Mouse (Mus musculus) embryonic facial prominence, embryonic 13.5 days (tissue): ENCODE results near the gene BC107364. TPM values are rescaled to one million over a fixed set of nuclear protein-coding genes. Genes with fewer than 3 reads are reported as not detected.
A peak's percentile ranks its signal among the peaks of the same experiment; 100 is the strongest.
"Not testable (repeated sequence)": the region's sequence is repeated elsewhere in the genome, so short reads cannot be mapped to it uniquely, and the experiment has no call there.

ENCODE experiments used
- ATAC-seq: fragments of 200-750 bp; cut with Nextera tagmentation; 2 replicates; pipeline ENCODE4 v1.8.0; 2017; ENCODE audit warnings: low read depth; ENCODE audit not compliant: insufficient number of reproducible peaks, insufficient read depth, low FRiP score, low TSS enrichment
- H3K27ac ChIP-seq: fragments of 300-500 bp; sonication (generic); 2 replicates; pipeline ENCODE4 v1.5.1; 2015; ENCODE audit warnings: moderate library complexity, mild to moderate bottlenecking, inconsistent platforms
- H3K27me3 ChIP-seq: fragments of 300-500 bp; sonication (generic); 2 replicates; pipeline ENCODE4 v1.6.1; 2015; ENCODE audit warnings: mild to moderate bottlenecking, inconsistent platforms
- H3K36me3 ChIP-seq: fragments of 300-500 bp; sonication (generic); 2 replicates; pipeline ENCODE4 v1.6.1; 2015; ENCODE audit warnings: mild to moderate bottlenecking, inconsistent platforms
- H3K4me1 ChIP-seq: fragments of 300-500 bp; sonication (generic); 2 replicates; pipeline ENCODE4 v1.6.1; 2015; ENCODE audit warnings: inconsistent platforms
- H3K4me2 ChIP-seq: fragments of 300-500 bp; sonication (generic); 2 replicates; pipeline ENCODE4 v1.6.1; 2015; ENCODE audit warnings: moderate library complexity, mild to moderate bottlenecking, inconsistent platforms
- H3K4me3 ChIP-seq: fragments of 300-500 bp; sonication (generic); 2 replicates; pipeline ENCODE4 v1.5.1; 2015; ENCODE audit warnings: mild to moderate bottlenecking, inconsistent platforms
- H3K9ac ChIP-seq: fragments of 300-500 bp; sonication (generic); 2 replicates; pipeline ENCODE4 v1.6.1; 2015; ENCODE audit warnings: mild to moderate bottlenecking, inconsistent platforms
- H3K9me3 ChIP-seq: fragments of 300-500 bp; sonication (generic); 2 replicates; pipeline ENCODE4 v1.6.1; 2016; ENCODE audit warnings: inconsistent platforms
- WGBS: fragments of 180-500 bp; shearing (Covaris S2); methylation state at CpG from one replicate; pipeline ENCODE4 v1.1.7; 2015; ENCODE audit warnings: mixed read lengths; 5-methylcytosine and 5-hydroxymethylcytosine counted together
- polyA plus RNA-seq: library from polyadenylated mRNA; unstranded; fragments of >200 nt; fragmentation: Nextera tagmentation; extraction: Ambion mirVana; gene quantifications from 2 replicates; pipeline ENCODE4 v1.2.1, GENCODE M21; 2015

The BC107364 gene
- polyA plus RNA-seq, 1 experiment from 2014 or later = 0.20 TPM

- WGBS = 50% methylated on average over 3 of the region's 3 CpGs
- peaks cover 8% of the 10 kb centered on the region for H3K27me3 ChIP-seq
These were observed 31.3 kb downstream of the BC107364 start for GRCm38 (mm10) chr3:96420796-96421195.

GRCm38 (mm10) chr3:96418902-96419301 lies 33.2 kb downstream of the BC107364 start:
- not testable (repeated sequence) for H3K9me3 ChIP-seq, H3K27me3 ChIP-seq, H3K27ac ChIP-seq, H3K4me3 ChIP-seq, H3K9ac ChIP-seq, ATAC-seq, H3K4me2 ChIP-seq, H3K4me1 ChIP-seq, H3K36me3 ChIP-seq
- WGBS = 55% methylated on average over 5 of the region's 5 CpGs

More at GRCm38 (mm10) chr3:96420796-96421195, 31.3 kb downstream of the BC107364 start:
- 0 out of 2 replicates have a peak, but pooled peaks cover 6% of the 10 kb centered on the region for H3K4me1 ChIP-seq
- H3K4me3 ChIP-seq = no peak overlapping the region
- no peak overlapping the region for H3K27ac ChIP-seq
- H3K36me3 ChIP-seq = no peaks in the 10 kb centered on the region
- no peaks in the 10 kb centered on the region for H3K9me3 ChIP-seq
- no peak overlapping the region for H3K4me2 ChIP-seq
- H3K9ac ChIP-seq = no peak overlapping the region
- no peak for ATAC-seq

- Histone ChIP-seq H3K36me3 (0 out of 2 replicates have a peak, but pooled peaks cover under 1% of the 10 kb centered on the region), H3K9ac (no peak overlapping the region), H3K9me3 (no peaks in the 10 kb centered on the region), H3K4me2 (no peak overlapping the region), H3K4me1 (peaks cover 4% of the 10 kb centered on the region; the same call in 1 of the 2 replicates), H3K4me3 (no peak overlapping the region), H3K27ac (no peak overlapping the region), H3K27me3 (peaks cover 8% of the 10 kb centered on the region)
- ATAC-seq = no peak
- 73% methylated on average over 7 of the region's 7 CpGs for WGBS
These were observed 34.0 kb downstream of the BC107364 start for GRCm38 (mm10) chr3:96417850-96418815.

DNA sequence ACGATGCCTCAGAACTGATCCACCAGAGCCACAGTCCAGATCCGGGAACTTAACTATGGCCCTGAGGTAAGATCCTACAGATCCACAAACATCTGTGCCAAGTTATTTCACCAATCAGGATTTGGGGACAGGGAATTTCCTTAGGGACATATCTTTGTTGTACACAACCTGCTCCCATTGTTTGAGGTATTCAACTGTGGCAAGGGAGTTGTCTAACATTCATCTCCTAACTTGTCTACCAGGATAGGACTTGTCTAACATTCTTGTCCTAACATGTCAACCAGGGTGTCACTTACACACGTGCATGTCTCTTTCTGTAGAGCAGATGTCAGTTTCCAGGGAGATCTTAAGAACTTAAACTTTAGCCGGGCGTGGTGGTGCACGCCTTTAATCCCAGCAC lies 35.5 kb downstream of the BC107364 start:
- Histone ChIP-seq H3K4me3 (no peak overlapping the region), H3K27me3 (peaks cover under 1% of the 10 kb centered on the region; the same call in 1 of the 2 replicates), H3K4me2 (no peak overlapping the region), H3K9ac (no peak overlapping the region), H3K4me1 (peaks cover 4% of the 10 kb centered on the region; the same call in 1 of the 2 replicates), H3K36me3 (0 out of 2 replicates have a peak, but pooled peaks cover 6% of the 10 kb centered on the region), H3K27ac (no peak overlapping the region), H3K9me3 (no peaks in the 10 kb centered on the region)
- WGBS = 86% methylated on average over 6 of the region's 6 CpGs
- no peak for ATAC-seq

DNA sequence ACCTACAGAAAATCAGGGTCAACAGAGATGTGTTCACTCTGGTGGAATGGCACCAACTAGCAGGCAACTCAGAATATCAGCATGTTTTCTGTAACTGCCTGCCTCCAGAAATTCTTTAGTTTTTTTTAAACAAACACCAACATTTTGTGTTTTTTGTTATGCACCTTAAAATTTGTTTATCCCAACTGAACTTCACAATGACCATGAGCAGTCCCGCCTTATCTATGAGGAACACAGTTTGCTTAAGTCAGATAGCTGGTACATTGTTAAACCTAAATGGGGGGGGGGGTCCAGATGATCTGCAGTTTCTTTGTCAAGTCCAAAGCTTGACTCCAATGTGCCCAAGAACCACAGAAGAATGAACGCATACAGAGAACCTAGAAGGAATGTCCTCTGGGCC lies 36.0 kb downstream of the BC107364 start:
- peaks cover 6% of the 10 kb centered on the region for H3K27me3 ChIP-seq
- H3K36me3 ChIP-seq = 0 out of 2 replicates have a peak, but pooled peaks cover 6% of the 10 kb centered on the region
- no peak overlapping the region for H3K9ac ChIP-seq
- no peak overlapping the region for H3K4me3 ChIP-seq
- no peak for ATAC-seq
- no peak overlapping the region for H3K27ac ChIP-seq
- H3K4me1 ChIP-seq = peaks cover 4% of the 10 kb centered on the region; the same call in 1 of the 2 replicates
- no peaks in the 10 kb centered on the region for H3K9me3 ChIP-seq
- no peak overlapping the region for H3K4me2 ChIP-seq
- WGBS = 89% methylated on average over 2 of the region's 2 CpGs

DNA sequence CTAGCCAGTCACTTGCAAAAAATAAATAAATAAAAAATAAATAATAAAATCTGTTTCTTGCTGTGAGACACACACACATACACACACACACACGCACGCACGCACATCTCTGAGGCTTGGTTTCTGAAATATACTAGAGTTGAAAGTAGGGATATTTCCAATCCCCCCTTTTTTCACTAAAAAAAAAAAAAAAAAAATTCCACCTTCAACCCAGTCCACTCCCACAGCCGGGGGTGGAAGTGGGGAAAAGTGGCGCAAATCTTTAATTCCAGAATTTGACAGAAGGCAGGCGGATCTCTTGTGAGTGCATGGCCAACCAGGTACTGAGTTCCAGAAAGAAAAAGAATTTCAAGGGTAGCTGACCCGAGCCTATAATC lies 37.2 kb downstream of the BC107364 start:
- Histone ChIP-seq H3K9ac (0 out of 2 replicates have a peak overlapping the region, but pooled peaks have one; percentile 96), H3K4me1 (peaks cover 4% of the 10 kb centered on the region; the same call in 1 of the 2 replicates), H3K27ac (no peak overlapping the region), H3K4me2 (peak overlapping the region; percentile 75), H3K4me3 (peak overlapping the region; percentile 72), H3K36me3 (0 out of 2 replicates have a peak, but pooled peaks cover 6% of the 10 kb centered on the region), H3K9me3 (no peaks in the 10 kb centered on the region), H3K27me3 (peaks cover 17% of the 10 kb centered on the region)
- no peak for ATAC-seq
- WGBS = 43% methylated on average over 7 of the region's 7 CpGs

- Histone ChIP-seq H3K4me3 (peak overlapping the region; percentile 72), H3K27me3 (peaks cover 23% of the 10 kb centered on the region), H3K4me2 (peak overlapping the region; percentile 75), H3K9ac (peak overlapping the region; percentile 96), H3K27ac (peak overlapping the region; percentile 90), H3K4me1 (peaks cover 4% of the 10 kb centered on the region; the same call in 1 of the 2 replicates), H3K36me3 (0 out of 2 replicates have a peak, but pooled peaks cover 6% of the 10 kb centered on the region), H3K9me3 (no peaks in the 10 kb centered on the region)
- ATAC-seq = peak; percentile 73
- WGBS = under 1% methylated on average over 64 of the region's 64 CpGs
These were observed 37.8 kb downstream of the BC107364 start for GRCm38 (mm10) chr3:96414126-96414950.

DNA sequence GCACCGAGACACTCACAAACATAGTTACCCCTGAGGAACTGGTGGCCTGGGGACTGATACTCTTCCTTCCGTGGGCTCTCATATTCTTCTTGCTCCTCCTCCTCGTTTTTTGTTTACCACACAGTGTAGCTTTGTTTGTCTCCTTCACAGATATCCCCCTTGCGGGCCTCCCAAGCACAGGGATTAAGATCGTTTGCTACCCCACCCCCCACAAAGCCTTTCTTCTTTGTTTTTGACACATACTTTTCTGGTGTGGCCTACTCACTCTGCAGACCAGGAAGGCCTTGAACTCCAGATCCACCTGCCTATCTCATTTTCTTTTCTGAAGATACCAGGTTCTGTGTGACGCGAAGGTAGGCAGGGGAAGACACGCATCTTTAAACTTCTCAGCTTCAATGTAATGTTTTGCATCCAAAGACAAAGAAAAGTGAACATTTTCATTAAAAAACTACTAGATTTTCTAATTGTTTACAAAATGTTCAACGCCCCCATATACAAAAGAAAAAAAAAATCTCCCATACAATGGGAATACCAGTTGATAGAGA lies 38.5 kb downstream of the BC107364 start:
- H3K9me3 ChIP-seq = no peaks in the 10 kb centered on the region
- H3K4me1 ChIP-seq = peaks cover 4% of the 10 kb centered on the region; the same call in 1 of the 2 replicates
- H3K27me3 ChIP-seq = peaks cover 30% of the 10 kb centered on the region
- H3K36me3 ChIP-seq = 0 out of 2 replicates have a peak, but pooled peaks cover 6% of the 10 kb centered on the region
- H3K4me3 ChIP-seq = peak overlapping the region; percentile 72
- WGBS = 48% methylated on average over 9 of the region's 9 CpGs
- no peak for ATAC-seq
- H3K4me2 ChIP-seq = peak overlapping the region; percentile 75
- no peak overlapping the region for H3K27ac ChIP-seq
- H3K9ac ChIP-seq = peak overlapping the region; percentile 96; the same call in 1 of the 2 replicates

DNA sequence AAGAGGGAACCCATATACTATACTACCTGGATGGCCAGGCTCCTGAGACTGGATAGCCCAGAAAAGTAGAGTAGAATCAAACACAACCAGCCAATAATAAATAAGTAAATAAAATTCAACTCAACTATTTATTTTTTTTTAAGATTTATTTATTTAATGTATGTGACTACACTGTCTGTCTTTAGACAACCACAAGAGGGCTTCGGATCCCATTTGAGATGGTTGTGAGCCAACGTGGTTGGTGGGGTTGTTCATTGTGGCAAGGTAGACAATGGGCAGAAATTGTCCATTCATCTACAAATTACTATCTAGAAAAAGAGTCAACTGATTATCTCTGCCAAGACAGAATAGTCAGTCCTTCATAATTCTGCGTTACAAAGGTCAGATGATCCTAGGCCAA lies 40.3 kb downstream of the BC107364 start:
- 78% methylated on average over 3 of the region's 3 CpGs for WGBS
- H3K4me1 ChIP-seq = peaks cover 4% of the 10 kb centered on the region; the same call in 1 of the 2 replicates
- ATAC-seq = no peak

GRCm38 (mm10) chr3:96410966-96411365 lies 41.1 kb downstream of the BC107364 start:
- no peak overlapping the region for H3K4me3 ChIP-seq
- 0 out of 2 replicates have a peak, but pooled peaks cover 6% of the 10 kb centered on the region for H3K36me3 ChIP-seq
- no peak overlapping the region for H3K4me2 ChIP-seq
- peaks cover 4% of the 10 kb centered on the region; the same call in 1 of the 2 replicates for H3K4me1 ChIP-seq
- no peak overlapping the region for H3K9ac ChIP-seq
- H3K27ac ChIP-seq = no peak overlapping the region
- peaks cover 54% of the 10 kb centered on the region for H3K27me3 ChIP-seq
- no peaks in the 10 kb centered on the region for H3K9me3 ChIP-seq
- ATAC-seq = no peak
- WGBS = 86% methylated on average over 5 of the region's 5 CpGs

More for the DNA sequence above, 40.3 kb downstream of the BC107364 start:
- H3K9me3 ChIP-seq = no peaks in the 10 kb centered on the region
- no peak overlapping the region for H3K4me3 ChIP-seq
- H3K9ac ChIP-seq = no peak overlapping the region
- no peak overlapping the region for H3K4me2 ChIP-seq
- H3K27me3 ChIP-seq = peaks cover 47% of the 10 kb centered on the region
- 0 out of 2 replicates have a peak, but pooled peaks cover 6% of the 10 kb centered on the region for H3K36me3 ChIP-seq
- H3K27ac ChIP-seq = no peak overlapping the region
